Comparison of ENCODE assay signal across 8 mouse cellular contexts in genomic region chr7:16875326-16875725, GRCm38 (mm10). TPM values are rescaled to one million over a fixed set of nuclear protein-coding genes. Genes with fewer than 3 reads are reported as not detected.
DNase-seq lines count a peak whose midpoint lies in the region; ATAC-seq and TF ChIP-seq lines count a peak whose summit lies in the region.

No protein-coding gene starts in this region.

- H3K4me2 ChIP-seq in limb, embryonic 14.5 days (replicated peaks; ENCODE audit: low read depth, low read length, severe bottlenecking) = peak overlapping the region; percentile 80
- peak overlapping the region; percentile 77 for H3K4me2 ChIP-seq in stomach, postnatal 0 days (replicated peaks; ENCODE audit: low read depth)

- H3K27me3 ChIP-seq in spleen, adult 2 months (ENCODE audit: control insufficient read depth, insufficient read depth, low read length) = no peaks in the 10 kb centered on the region
- H3K27me3 ChIP-seq in limb, embryonic 14.5 days (ENCODE audit: control insufficient read depth, insufficient read depth, low read length) = no peaks in the 10 kb centered on the region
- no peaks in the 10 kb centered on the region for H3K27me3 ChIP-seq in stomach, postnatal 0 days (ENCODE audit: control insufficient read depth, insufficient read depth, low read length)

- no peak for TF ChIP-seq EP300 in stomach, postnatal 0 days (optimal IDR thresholded peaks at IDR 0.05)

- no peaks in the 10 kb centered on the region for H3K9me3 ChIP-seq in limb, embryonic 14.5 days (ENCODE audit: control insufficient read depth, low read length)
- H3K9me3 ChIP-seq in stomach, postnatal 0 days (ENCODE audit: control insufficient read depth, low read length) = no peaks in the 10 kb centered on the region

- H3K4me3 ChIP-seq in spleen, adult 2 months (ENCODE audit: extremely low read depth, insufficient read depth, insufficient read length) = peak overlapping the region; percentile 54
- H3K4me3 ChIP-seq in limb, embryonic 14.5 days (replicated peaks; ENCODE audit: low read length) = peak overlapping the region; percentile 87
- H3K4me3 ChIP-seq in stomach, postnatal 0 days (ENCODE audit: low read depth, low read length) = peak overlapping the region; percentile 70

- no peak for ATAC-seq in limb, embryonic 14.5 days (ENCODE audit: low FRiP score, low read depth)
- peak; percentile 33 for ATAC-seq in stomach, postnatal 0 days (ENCODE audit: low FRiP score, low TSS enrichment)

- WGBS in spleen, adult 2 months = 2% methylated on average over 35 of the region's 42 CpGs
- WGBS in limb, embryonic 14.5 days = 0% methylated on average over 13 of the region's 42 CpGs
- whole genome bisulfite sequencing in stomach, postnatal 0 days = 0% methylated on average over 39 of the region's 42 CpGs

- peak overlapping the region; percentile 77 for H3K9ac ChIP-seq in limb, embryonic 14.5 days (ENCODE audit: low read depth, low read length, severe bottlenecking)
- H3K9ac ChIP-seq in stomach, postnatal 0 days (ENCODE audit: low read length) = peak overlapping the region; percentile 81

- peaks cover 6% of the 10 kb centered on the region for H3K4me1 ChIP-seq in spleen, adult 2 months (ENCODE audit: control insufficient read depth, insufficient read depth, insufficient read length)
- H3K4me1 ChIP-seq in limb, embryonic 14.5 days (ENCODE audit: control insufficient read depth, insufficient read depth, low read length) = peaks cover 13% of the 10 kb centered on the region; the same call in 1 of the 2 replicates
- H3K4me1 ChIP-seq in stomach, postnatal 0 days (replicated peaks; ENCODE audit: control insufficient read depth, insufficient read depth) = peaks cover under 1% of the 10 kb centered on the region; the same call in 1 of the 2 replicates

- no peak for TF ChIP-seq POLR2A in spleen, adult 2 months (IDR thresholded peaks at IDR 0.05; ENCODE audit: low read depth, low read length)
- TF ChIP-seq POLR2A in limb, embryonic 14.5 days (IDR thresholded peaks at IDR 0.05; ENCODE audit: borderline replicate concordance, extremely low read depth, insufficient read depth, insufficient read length) = peak; percentile 52; the same call in 1 of the 2 replicates

- peak; percentile 49 for DNase-seq in embryo, embryonic 10 days (ENCODE audit: low spot score)
- no peak for DNase-seq in embryo, embryonic 9.5 days (ENCODE audit: extremely low spot score)
- no peak for DNase-seq in spleen, adult 2 months (ENCODE audit: low read depth in 1 of 2, low spot score in 2 of 2)
- no peak for DNase-seq in spleen, adult 18-20 months
- DNase-seq in limb, embryonic 14.5 days (ENCODE audit: low spot score) = no peak
- no peak for DNase-seq in stomach, postnatal 0 days (ENCODE audit: low spot score)
- no peak for DNase-seq in frontal cortex, postnatal 25 days (ENCODE audit: low spot score in 2 of 2)
- DNase-seq in natural killer cell, adult 2 months (ENCODE audit: low spot score in 2 of 2) = no peak

- peaks cover 6% of the 10 kb centered on the region for H3K36me3 ChIP-seq in spleen, adult 2 months (ENCODE audit: control insufficient read depth, insufficient read depth, low read length)
- peaks cover 31% of the 10 kb centered on the region for H3K36me3 ChIP-seq in limb, embryonic 14.5 days (ENCODE audit: control insufficient read depth, insufficient read depth, low read length)
- no peaks in the 10 kb centered on the region for H3K36me3 ChIP-seq in stomach, postnatal 0 days (ENCODE audit: control insufficient read depth, insufficient read depth, low read length)

- TF ChIP-seq CTCF in spleen, adult 2 months (IDR thresholded peaks at IDR 0.05; ENCODE audit: extremely low read depth, insufficient read depth, insufficient read length, insufficient replicate concordance) = no peak
- TF ChIP-seq CTCF in stomach, postnatal 0 days (IDR thresholded peaks at IDR 0.05; ENCODE audit: low read depth) = no peak

- H3K27ac ChIP-seq in spleen, adult 2 months (ENCODE audit: insufficient read depth, low read length) = no peak overlapping the region
- peak overlapping the region; percentile 81 for H3K27ac ChIP-seq in limb, embryonic 14.5 days (replicated peaks; ENCODE audit: low read depth, low read length)
- H3K27ac ChIP-seq in stomach, postnatal 0 days (replicated peaks) = peak overlapping the region; percentile 82

RNA-seq across cellular contexts. Expression of gene Dact3, which starts 0.2 kb away (rescaled TPM):
- polyA plus RNA-seq in spleen, adult 2 months (2012; rRNA removed) = 9.2 and 18.1 TPM in 2 replicates
- 64.3 and 89.3 TPM in 2 replicates for polyA plus RNA-seq in limb, embryonic 14.5 days (2012; rRNA removed)
- 11.5 and 13.7 TPM in 2 replicates for polyA plus RNA-seq in limb, embryonic 14.5 days (2014; fragmentation: Nextera tagmentation; extraction: Ambion mirVana)
- polyA plus RNA-seq in stomach, postnatal 0 days (2015; fragmentation: Nextera tagmentation; extraction: Ambion mirVana) = 3.5 and 5.1 TPM in 2 replicates

RNA-seq across cellular contexts. Expression of gene Gng8, which starts 16.3 kb away (rescaled TPM):
- polyA plus RNA-seq in spleen, adult 2 months (2012; rRNA removed) = 7.9 and 8.6 TPM in 2 replicates
- 63.3 and 92.7 TPM in 2 replicates for polyA plus RNA-seq in limb, embryonic 14.5 days (2012; rRNA removed)
- polyA plus RNA-seq in limb, embryonic 14.5 days (2014; fragmentation: Nextera tagmentation; extraction: Ambion mirVana) = 17.8 and 21.1 TPM in 2 replicates
- 7.3 and 7.4 TPM in 2 replicates for polyA plus RNA-seq in stomach, postnatal 0 days (2015; fragmentation: Nextera tagmentation; extraction: Ambion mirVana)

RNA-seq across cellular contexts. Expression of gene Ptgir, which starts 31.0 kb away (rescaled TPM):
- 9.2 and 14.9 TPM in 2 replicates for polyA plus RNA-seq in spleen, adult 2 months (2012; rRNA removed)
- polyA plus RNA-seq in limb, embryonic 14.5 days (2012; rRNA removed) = 3.6 and 4.1 TPM in 2 replicates
- 2.3 and 2.8 TPM in 2 replicates for polyA plus RNA-seq in limb, embryonic 14.5 days (2014; fragmentation: Nextera tagmentation; extraction: Ambion mirVana)
- polyA plus RNA-seq in stomach, postnatal 0 days (2015; fragmentation: Nextera tagmentation; extraction: Ambion mirVana) = 1.5 and 1.6 TPM in 2 replicates

RNA-seq across cellular contexts. Expression of gene Prkd2, which starts 32.6 kb away (rescaled TPM):
- polyA plus RNA-seq in spleen, adult 2 months (2012; rRNA removed) = 183 and 205 TPM in 2 replicates
- 35.9 and 48.9 TPM in 2 replicates for polyA plus RNA-seq in limb, embryonic 14.5 days (2012; rRNA removed)
- polyA plus RNA-seq in limb, embryonic 14.5 days (2014; fragmentation: Nextera tagmentation; extraction: Ambion mirVana) = 19.2 and 22.1 TPM in 2 replicates
- 7.5 and 8.8 TPM in 2 replicates for polyA plus RNA-seq in stomach, postnatal 0 days (2015; fragmentation: Nextera tagmentation; extraction: Ambion mirVana)

RNA-seq across cellular contexts. Expression of gene Calm3, which starts 48.6 kb away (rescaled TPM):
- polyA plus RNA-seq in spleen, adult 2 months (2012; rRNA removed) = 166 and 198 TPM in 2 replicates
- polyA plus RNA-seq in limb, embryonic 14.5 days (2012; rRNA removed) = 281 and 320 TPM in 2 replicates
- polyA plus RNA-seq in limb, embryonic 14.5 days (2014; fragmentation: Nextera tagmentation; extraction: Ambion mirVana) = 156 and 164 TPM in 2 replicates
- polyA plus RNA-seq in stomach, postnatal 0 days (2015; fragmentation: Nextera tagmentation; extraction: Ambion mirVana) = 49.1 and 58.7 TPM in 2 replicates
